9 mouse cellular contexts compared by ENCODE assay signal in the genomic region with DNA sequence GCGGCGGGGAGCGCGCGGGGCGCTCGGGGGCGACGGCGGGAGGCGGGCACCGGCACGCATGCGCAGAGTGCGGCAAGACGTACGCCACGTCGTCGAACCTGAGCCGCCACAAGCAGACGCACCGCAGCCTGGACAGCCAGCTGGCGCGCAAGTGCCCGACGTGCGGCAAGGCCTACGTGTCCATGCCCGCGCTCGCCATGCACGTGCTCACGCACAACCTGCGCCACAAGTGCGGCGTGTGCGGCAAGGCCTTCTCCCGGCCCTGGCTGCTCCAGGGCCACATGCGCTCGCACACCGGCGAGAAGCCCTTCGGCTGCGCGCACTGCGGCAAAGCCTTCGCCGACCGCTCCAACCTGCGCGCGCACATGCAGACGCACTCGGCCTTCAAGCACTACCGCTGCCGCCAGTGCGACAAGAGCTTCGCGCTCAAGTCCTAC. TPM values are rescaled to one million over a fixed set of nuclear protein-coding genes. Genes with fewer than 3 reads are reported as not detected.
DNase-seq lines count a peak whose midpoint lies in the region; ATAC-seq and TF ChIP-seq lines count a peak whose summit lies in the region.
"Had no signal": no experiment of that assay in that cellular context is flagged by ENCODE, and none has a peak within 500 bp of the region (broad histone marks: within the 10 kb centered on the region; RNA-seq: fewer than 3 reads in every experiment).

No protein-coding gene starts in this region.

- H3K9me3 ChIP-seq in kidney, postnatal 0 days (replicated peaks; ENCODE audit: low read length), result no peaks in the 10 kb centered on the region
- no peaks in the 10 kb centered on the region for H3K9me3 ChIP-seq in forebrain, embryonic 14.5 days (replicated peaks; ENCODE audit: control insufficient read depth, low read length)
- no peaks in the 10 kb centered on the region for H3K9me3 ChIP-seq in limb, embryonic 15.5 days

- ATAC-seq in kidney, postnatal 0 days (replicated peaks; ENCODE audit: low FRiP score, low read depth), result no peak; the same call in 1 of the 2 replicates
- ATAC-seq in forebrain, embryonic 14.5 days, result peak; percentile 24
- ATAC-seq in limb, embryonic 15.5 days (ENCODE audit: insufficient number of reproducible peaks, low FRiP score, low TSS enrichment, low read depth), result no peak

- peaks cover 8% of the 10 kb centered on the region; the same call in 1 of the 2 replicates for H3K4me1 ChIP-seq in kidney, postnatal 0 days (replicated peaks; ENCODE audit: insufficient read depth, low read length)
- H3K4me1 ChIP-seq in forebrain, embryonic 14.5 days (ENCODE audit: control insufficient read depth, insufficient read depth, low read length), result peaks cover 23% of the 10 kb centered on the region
- peaks cover 19% of the 10 kb centered on the region for H3K4me1 ChIP-seq in limb, embryonic 15.5 days

- no peak overlapping the region for H3K9ac ChIP-seq in kidney, postnatal 0 days (ENCODE audit: low read depth, low read length)
- H3K9ac ChIP-seq in forebrain, embryonic 14.5 days (ENCODE audit: low read length), result peak overlapping the region; percentile 45
- H3K9ac ChIP-seq in limb, embryonic 15.5 days, result no peak overlapping the region

- H3K36me3 ChIP-seq in kidney, postnatal 0 days (ENCODE audit: insufficient read depth, low read length), result no peaks in the 10 kb centered on the region
- H3K36me3 ChIP-seq in forebrain, embryonic 14.5 days (ENCODE audit: control insufficient read depth, insufficient read depth, low read length), result peaks cover 38% of the 10 kb centered on the region
- H3K36me3 ChIP-seq in limb, embryonic 15.5 days, result no peaks in the 10 kb centered on the region

- H3K27me3 ChIP-seq in kidney, postnatal 0 days (ENCODE audit: insufficient read depth, low read length), result peaks cover 55% of the 10 kb centered on the region
- peaks cover 15% of the 10 kb centered on the region for H3K27me3 ChIP-seq in forebrain, embryonic 14.5 days (replicated peaks; ENCODE audit: control insufficient read depth, insufficient read depth, low read length)
- peaks cover 93% of the 10 kb centered on the region for H3K27me3 ChIP-seq in limb, embryonic 15.5 days

- WGBS in kidney, postnatal 0 days, result 6% methylated on average over 55 of the region's 60 CpGs
- 1% methylated on average over 44 of the region's 60 CpGs for WGBS in forebrain, embryonic 14.5 days
- WGBS in limb, embryonic 15.5 days, result under 1% methylated on average over 60 of the region's 60 CpGs

- DNase-seq in kidney, postnatal 0 days (ENCODE audit: low spot score), result no peak
- no peak for DNase-seq in kidney, postnatal 25 days
- peak; percentile 72 for DNase-seq in adrenal gland, postnatal 14 days
- peak; percentile 67 for DNase-seq in forebrain, embryonic 14.5 days (ENCODE audit: low spot score)
- DNase-seq in retina, postnatal 1 day, result peak; percentile 74
- no peak for DNase-seq in frontal cortex, postnatal 25 days (ENCODE audit: low spot score in 2 of 2)
- DNase-seq in cerebellum, adult 8-10 months, result no peak

- TF ChIP-seq CTCF in kidney, postnatal 0 days (IDR thresholded peaks at IDR 0.05; ENCODE audit: low read depth), result no peak

- H3K4me3 ChIP-seq in kidney, postnatal 0 days (replicated peaks; ENCODE audit: low read depth, low read length), result peak overlapping the region; percentile 35
- peak overlapping the region; percentile 20 for H3K4me3 ChIP-seq in forebrain, embryonic 14.5 days (ENCODE audit: low read depth, low read length)
- peak overlapping the region; percentile 45 for H3K4me3 ChIP-seq in limb, embryonic 15.5 days
- H3K4me3 ChIP-seq: myocyte had no signal

- peak overlapping the region; percentile 54 for H3K4me2 ChIP-seq in kidney, postnatal 0 days (ENCODE audit: low read length)
- peak overlapping the region; percentile 48 for H3K4me2 ChIP-seq in forebrain, embryonic 14.5 days (ENCODE audit: low read length)
- H3K4me2 ChIP-seq in limb, embryonic 15.5 days, result peak overlapping the region; percentile 73

- H3K27ac ChIP-seq in kidney, postnatal 0 days, result no peak overlapping the region
- peak overlapping the region; percentile 17; the same call in 1 of the 2 replicates for H3K27ac ChIP-seq in forebrain, embryonic 14.5 days (ENCODE audit: low read depth, low read length)
- H3K27ac ChIP-seq in limb, embryonic 15.5 days, result no peak overlapping the region

RNA-seq across cellular contexts. Expression of a gene that starts 11.9 kb away (rescaled TPM):
- polyA plus RNA-seq in kidney, postnatal 0 days (2015; fragmentation: Nextera tagmentation; extraction: Ambion mirVana), result 19.7 and 20.3 TPM in 2 replicates
- total RNA-seq in adrenal gland, postnatal 14 days (2021), result 267 and 289 TPM in 2 replicates
- polyA plus RNA-seq in forebrain, embryonic 14.5 days (2014; fragmentation: Nextera tagmentation; extraction: Ambion mirVana), result 11.8 and 12.0 TPM in 2 replicates
- 11.3 and 12.3 TPM in 2 replicates for polyA plus RNA-seq in limb, embryonic 15.5 days (2015; fragmentation: Nextera tagmentation; extraction: Ambion mirVana)

RNA-seq across cellular contexts. Expression of a gene that starts 12.0 kb away (rescaled TPM):
- not detected in 2 replicates for polyA plus RNA-seq in kidney, postnatal 0 days (2015; fragmentation: Nextera tagmentation; extraction: Ambion mirVana)
- 0.30 and 0.33 TPM in 2 replicates for total RNA-seq in adrenal gland, postnatal 14 days (2021)
- polyA plus RNA-seq in forebrain, embryonic 14.5 days (2014; fragmentation: Nextera tagmentation; extraction: Ambion mirVana), result 16.1 and 16.2 TPM in 2 replicates
- polyA plus RNA-seq in limb, embryonic 15.5 days (2015; fragmentation: Nextera tagmentation; extraction: Ambion mirVana), result 0.06 TPM in 1 of 2 replicates, not detected in the other
- polyA plus RNA-seq: myocyte had no signal

RNA-seq across cellular contexts. Expression of a gene that starts 50.0 kb away (rescaled TPM):
- 12.2 and 15.5 TPM in 2 replicates for polyA plus RNA-seq in kidney, postnatal 0 days (2015; fragmentation: Nextera tagmentation; extraction: Ambion mirVana)
- 20.2 and 22.0 TPM in 2 replicates for total RNA-seq in adrenal gland, postnatal 14 days (2021)
- polyA plus RNA-seq in forebrain, embryonic 14.5 days (2014; fragmentation: Nextera tagmentation; extraction: Ambion mirVana), result 1.1 and 1.7 TPM in 2 replicates
- polyA plus RNA-seq in limb, embryonic 15.5 days (2015; fragmentation: Nextera tagmentation; extraction: Ambion mirVana), result 6.2 and 7.6 TPM in 2 replicates
- polyA plus RNA-seq: myocyte had no signal

Comparison
In these comparisons a context has a peak if more than half of its experiments do, and no peak if none do; other contexts are left out.
1. DNase-seq: peak in adrenal gland, postnatal 14 days (single experiment), forebrain, embryonic 14.5 days (single experiment) and retina, postnatal 1 day (single experiment); none in kidney, postnatal 0 days (single experiment), kidney, postnatal 25 days (0 of 2), frontal cortex, postnatal 25 days (0 of 2) and cerebellum, adult 8-10 months (single experiment).
2. RNA of a gene that starts 12.0 kb away (polyA plus RNA-seq): 16.1 to 16.2 TPM in forebrain, embryonic 14.5 days; 0.06 TPM in limb, embryonic 15.5 days and not detected in kidney, postnatal 0 days; every median in the first group is over 10 times any median in the second.
3. Peak in every context shown above with its lines, with median percentiles within 50 percentile points of each other: H3K4me2 ChIP-seq and H3K4me3 ChIP-seq.